Mouse (Mus musculus) heart, embryonic 12.5 days (tissue): Measurements from ENCODE around the gene Slc39a11. TPM values are rescaled to one million over a fixed set of nuclear protein-coding genes. Genes with fewer than 3 reads are reported as not detected.

Source experiments
- ATAC-seq: fragments of 200-750 bp; cut with Nextera tagmentation; 2 replicates; pipeline ENCODE4 v1.8.0; 2017; ENCODE audit warnings: moderate TSS enrichment, moderate library complexity; ENCODE audit not compliant: insufficient number of reproducible peaks, low FRiP score
- H3K27ac ChIP-seq: fragments of 300-500 bp; sonication (generic); 2 replicates; pipeline ENCODE4 v1.5.1; 2016; ENCODE audit warnings: mild to moderate bottlenecking, moderate library complexity; ENCODE audit not compliant: poor library complexity, severe bottlenecking
- H3K27me3 ChIP-seq: fragments of 300-500 bp; sonication (generic); replicated peaks from 2 replicates; pipeline ENCODE4 v1.6.1; 2016; ENCODE audit warnings: mild to moderate bottlenecking, moderate library complexity
- H3K36me3 ChIP-seq: fragments of 300-500 bp; sonication (generic); 2 replicates; pipeline ENCODE4 v1.6.1; 2016; ENCODE audit warnings: mild to moderate bottlenecking, moderate library complexity
- H3K4me1 ChIP-seq: fragments of 300-500 bp; sonication (generic); replicated peaks from 2 replicates; pipeline ENCODE4 v1.6.1; 2016; ENCODE audit warnings: mild to moderate bottlenecking
- H3K4me2 ChIP-seq: fragments of 300-500 bp; sonication (generic); 2 replicates; pipeline ENCODE4 v1.6.1; 2016; ENCODE audit warnings: mild to moderate bottlenecking, moderate library complexity
- H3K4me3 ChIP-seq: fragments of 300-500 bp; sonication (generic); 2 replicates; pipeline ENCODE4 v1.5.1; 2016; ENCODE audit warnings: mild to moderate bottlenecking
- H3K9ac ChIP-seq: fragments of 300-500 bp; sonication (generic); 2 replicates; pipeline ENCODE4 v1.6.1; 2016; ENCODE audit warnings: mild to moderate bottlenecking, moderate library complexity
- H3K9me3 ChIP-seq: fragments of 300-500 bp; sonication (generic); replicated peaks from 2 replicates; pipeline ENCODE4 v1.6.1; 2016; ENCODE audit warnings: mild to moderate bottlenecking, moderate library complexity
- WGBS: fragments of 180-500 bp; shearing (Covaris S2); methylation state at CpG from one replicate; pipeline ENCODE4 v1.1.7; 2016; 5-methylcytosine and 5-hydroxymethylcytosine counted together
- polyA plus RNA-seq: library from polyadenylated mRNA; unstranded; fragments of >200 nt; fragmentation: Nextera tagmentation; extraction: Ambion mirVana; gene quantifications from 2 replicates; pipeline ENCODE4 v1.2.1, GENCODE M21; 2016

Gene Slc39a11
- polyA plus RNA-seq, 1 experiment from 2014 or later: 19.0 TPM

DNA sequence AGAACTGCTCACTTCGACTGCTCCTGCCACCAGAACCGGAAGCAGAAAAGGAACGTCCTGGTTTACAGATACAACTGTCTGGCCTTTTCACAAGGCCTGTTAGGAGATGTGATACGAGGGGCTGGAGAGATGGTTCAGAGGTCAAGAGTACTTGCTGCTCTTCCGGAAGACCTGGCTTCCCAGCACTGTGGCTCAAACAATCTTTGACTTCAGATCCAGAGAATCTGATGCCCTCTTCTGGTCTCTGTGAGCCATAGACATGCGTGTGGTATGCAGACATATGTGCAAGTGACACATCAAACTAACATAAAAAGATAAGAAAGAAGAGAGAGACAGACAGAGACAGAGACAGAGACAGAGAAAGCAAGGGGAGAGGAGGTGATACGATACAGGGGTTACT is 17.6 kb downstream of the Slc39a11 start:
- no peak overlapping the region for H3K9ac ChIP-seq
- no peak overlapping the region for H3K27ac ChIP-seq
- 72% methylated on average over 7 of the region's 7 CpGs for WGBS
- H3K4me2 ChIP-seq: no peak overlapping the region
- no peaks in the 10 kb centered on the region for H3K9me3 ChIP-seq
- H3K36me3 ChIP-seq: no peaks in the 10 kb centered on the region
- H3K4me3 ChIP-seq: no peak overlapping the region
- no peaks in the 10 kb centered on the region for H3K4me1 ChIP-seq
- ATAC-seq: no peak
- H3K27me3 ChIP-seq: peaks cover 7% of the 10 kb centered on the region; the same call in 1 of the 2 replicates

DNA sequence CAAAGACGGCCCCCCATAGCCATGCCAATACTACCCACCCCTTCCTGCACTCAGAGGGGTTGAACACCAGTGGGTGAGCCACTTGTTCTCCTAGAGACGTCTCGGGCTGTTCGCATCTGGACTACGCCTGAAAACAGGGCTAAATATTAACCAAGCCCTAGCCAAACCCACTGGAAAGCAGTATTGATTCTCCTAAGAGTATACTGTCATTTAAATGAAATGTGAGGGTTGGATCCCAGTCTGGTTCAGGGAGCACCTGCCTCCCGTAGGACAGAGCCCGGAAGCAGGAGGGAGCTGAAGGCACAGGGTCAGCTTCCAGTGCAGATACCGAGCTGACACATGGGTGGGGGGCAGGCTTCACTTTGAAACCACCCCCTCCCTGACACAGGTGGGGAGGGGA is 18.0 kb downstream of the Slc39a11 start:
- Histone ChIP-seq H3K4me3 (no peak overlapping the region), H3K9me3 (no peaks in the 10 kb centered on the region), H3K4me1 (no peaks in the 10 kb centered on the region), H3K27ac (no peak overlapping the region), H3K9ac (no peak overlapping the region), H3K27me3 (peaks cover 7% of the 10 kb centered on the region; the same call in 1 of the 2 replicates), H3K36me3 (no peaks in the 10 kb centered on the region), H3K4me2 (no peak overlapping the region)
- no peak for ATAC-seq
- 79% methylated on average over 8 of the region's 8 CpGs for WGBS

DNA sequence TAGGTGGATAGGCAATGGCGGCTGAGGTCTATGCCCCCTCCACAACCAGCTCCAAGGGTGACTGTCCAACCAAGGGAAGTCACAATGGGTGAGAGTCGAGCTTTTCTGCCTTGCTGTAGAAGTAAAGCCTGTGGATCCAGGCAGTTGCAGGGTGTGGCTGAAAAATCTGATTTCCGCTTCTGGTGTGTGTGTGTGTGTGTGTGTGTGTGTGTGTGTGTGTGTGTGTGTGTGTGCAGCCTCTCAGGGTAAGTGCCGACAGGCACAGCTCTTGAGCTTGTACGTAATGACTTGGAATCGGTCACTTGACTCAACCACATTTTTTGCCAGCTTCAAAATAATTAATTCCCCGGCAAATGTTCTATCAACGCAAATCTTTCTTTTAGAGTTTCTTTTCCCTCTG is 18.6 kb downstream of the Slc39a11 start:
- no peaks in the 10 kb centered on the region for H3K4me1 ChIP-seq
- no peaks in the 10 kb centered on the region for H3K9me3 ChIP-seq
- no peaks in the 10 kb centered on the region for H3K36me3 ChIP-seq
- H3K27ac ChIP-seq: no peak overlapping the region
- H3K9ac ChIP-seq: no peak overlapping the region
- H3K4me3 ChIP-seq: no peak overlapping the region
- H3K27me3 ChIP-seq: peaks cover 7% of the 10 kb centered on the region; the same call in 1 of the 2 replicates
- 75% methylated on average over 8 of the region's 8 CpGs for WGBS
- ATAC-seq: no peak
- no peak overlapping the region for H3K4me2 ChIP-seq

DNA sequence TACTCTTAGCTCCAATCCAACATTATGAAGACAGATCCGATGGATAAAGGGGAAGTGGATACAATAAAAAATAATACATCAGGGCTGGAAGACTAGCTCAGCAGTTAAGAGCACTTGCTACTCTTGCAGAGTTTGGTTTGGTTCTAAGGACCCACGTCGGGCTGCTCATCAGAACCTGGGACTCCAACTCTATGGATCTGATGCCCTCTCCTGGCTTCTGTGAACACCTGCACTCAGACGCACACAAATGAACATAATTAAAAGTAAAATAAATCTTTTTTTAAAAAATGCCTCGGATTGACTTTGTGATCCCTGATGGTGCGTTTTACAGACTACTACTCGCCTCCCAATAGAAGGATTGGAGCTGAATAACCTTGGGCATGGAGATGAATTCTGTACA is 19.2 kb downstream of the Slc39a11 start:
- Histone ChIP-seq H3K27ac (no peak overlapping the region), H3K4me2 (no peak overlapping the region), H3K27me3 (peaks cover 7% of the 10 kb centered on the region; the same call in 1 of the 2 replicates), H3K4me1 (no peaks in the 10 kb centered on the region), H3K4me3 (no peak overlapping the region), H3K9me3 (no peaks in the 10 kb centered on the region), H3K36me3 (no peaks in the 10 kb centered on the region), H3K9ac (no peak overlapping the region)
- WGBS: 55% methylated on average over 7 of the region's 7 CpGs
- ATAC-seq: no peak

DNA sequence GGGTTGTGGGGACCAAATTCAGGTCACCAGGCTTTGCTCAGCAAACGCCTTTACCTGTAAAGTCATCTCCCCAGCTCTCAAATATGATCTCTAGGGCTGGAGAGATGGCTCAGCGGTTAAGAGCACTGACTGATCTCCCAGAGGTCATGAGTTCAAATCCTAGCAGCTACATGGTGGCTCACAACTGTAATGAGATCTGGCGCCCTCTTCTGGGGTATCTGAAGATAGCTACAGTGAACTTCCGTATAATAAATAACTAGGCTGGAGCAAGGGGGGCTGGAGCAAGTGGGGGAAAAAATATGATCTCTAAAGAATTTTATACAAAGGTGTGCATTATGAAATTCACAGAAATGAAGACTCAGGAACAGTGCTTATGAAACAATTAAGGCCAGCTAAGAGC is 22.1 kb downstream of the Slc39a11 start:
- no peak for ATAC-seq
- no peak overlapping the region for H3K9ac ChIP-seq
- H3K4me2 ChIP-seq: no peak overlapping the region
- no peaks in the 10 kb centered on the region for H3K36me3 ChIP-seq
- H3K27me3 ChIP-seq: peaks cover 11% of the 10 kb centered on the region; the same call in 1 of the 2 replicates
- no peak overlapping the region for H3K27ac ChIP-seq
- no peaks in the 10 kb centered on the region for H3K9me3 ChIP-seq
- H3K4me1 ChIP-seq: no peaks in the 10 kb centered on the region
- 51% methylated on average over 4 of the region's 4 CpGs for WGBS
- no peak overlapping the region for H3K4me3 ChIP-seq

DNA sequence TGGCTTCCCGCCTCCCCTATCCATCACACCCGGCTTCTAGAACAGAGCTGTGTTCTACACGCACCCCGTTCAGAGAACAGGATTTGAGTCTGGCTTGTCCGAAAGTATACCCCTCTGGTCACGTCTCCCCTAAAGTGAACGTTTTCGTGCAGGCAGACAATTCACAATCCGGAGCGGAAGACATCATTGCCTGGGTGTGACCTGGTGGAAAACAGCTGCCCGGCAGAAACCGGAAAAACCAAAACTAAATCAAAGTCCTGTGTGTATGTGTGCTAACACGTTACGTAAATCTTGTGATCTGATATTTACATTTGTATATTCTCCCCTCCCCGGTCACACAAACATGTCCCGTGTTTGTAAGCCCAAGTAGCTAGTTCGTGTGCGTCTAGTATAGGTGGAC is 24.4 kb downstream of the Slc39a11 start:
- 87% methylated on average over 18 of the region's 18 CpGs for WGBS

DNA sequence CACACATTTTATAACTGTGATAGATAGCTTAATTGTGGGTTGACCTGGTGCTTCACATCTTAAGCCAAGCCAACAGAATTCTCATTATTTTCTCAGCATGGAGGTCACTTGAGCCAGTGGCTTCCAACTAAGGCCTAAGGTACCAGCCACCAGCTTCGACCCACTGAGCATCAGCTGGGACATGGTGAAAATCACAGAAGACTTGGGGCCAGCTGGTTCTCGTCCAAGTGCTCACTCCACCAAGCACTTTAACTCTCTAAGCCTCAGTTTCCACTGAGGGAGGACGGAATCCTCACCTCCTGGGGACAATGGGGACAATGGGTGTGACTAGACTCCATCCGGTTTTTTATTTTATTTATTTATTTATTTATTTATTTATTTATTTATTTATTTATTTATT is 27.9 kb downstream of the Slc39a11 start:
- Histone ChIP-seq H3K36me3 (no peaks in the 10 kb centered on the region), H3K4me3 (no peak overlapping the region), H3K9me3 (no peaks in the 10 kb centered on the region), H3K27ac (no peak overlapping the region), H3K4me2 (no peak overlapping the region), H3K27me3 (peaks cover 47% of the 10 kb centered on the region), H3K4me1 (peaks cover 26% of the 10 kb centered on the region), H3K9ac (no peak overlapping the region)
- WGBS: 84% methylated on average over 4 of the region's 4 CpGs
- ATAC-seq: no peak

More for the DNA sequence above, 24.4 kb downstream of the Slc39a11 start:
- Histone ChIP-seq H3K27ac (no peak overlapping the region), H3K4me3 (no peak overlapping the region), H3K27me3 (peaks cover 29% of the 10 kb centered on the region), H3K4me2 (no peak overlapping the region), H3K9me3 (no peaks in the 10 kb centered on the region), H3K9ac (no peak overlapping the region), H3K36me3 (no peaks in the 10 kb centered on the region), H3K4me1 (peaks cover under 1% of the 10 kb centered on the region; the same call in 1 of the 2 replicates)
- no peak for ATAC-seq

DNA sequence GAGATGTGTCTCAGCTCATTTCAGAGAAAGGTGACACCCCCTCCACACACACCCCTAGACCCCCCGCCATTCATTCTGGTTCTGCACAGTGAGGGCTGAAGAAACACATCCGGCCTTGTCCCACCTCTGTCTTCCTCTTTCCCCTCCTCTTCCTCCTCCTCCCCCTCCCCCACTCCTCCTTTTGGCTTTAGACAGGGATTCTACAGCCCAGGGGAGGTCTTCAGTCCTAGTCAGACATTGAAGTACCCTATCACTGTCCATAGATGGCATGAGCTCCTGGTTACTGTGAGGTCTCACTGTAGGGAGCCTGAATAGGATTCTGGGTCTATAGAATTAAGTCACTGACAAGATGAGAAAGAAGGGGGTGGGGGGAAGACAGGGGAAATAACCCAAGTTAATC is 28.9 kb downstream of the Slc39a11 start:
- Histone ChIP-seq H3K36me3 (no peaks in the 10 kb centered on the region), H3K4me3 (no peak overlapping the region), H3K9me3 (no peaks in the 10 kb centered on the region), H3K9ac (no peak overlapping the region), H3K4me2 (no peak overlapping the region), H3K27me3 (peaks cover 47% of the 10 kb centered on the region), H3K4me1 (peaks cover 26% of the 10 kb centered on the region), H3K27ac (no peak overlapping the region)
- ATAC-seq: no peak
- WGBS: 66% methylated on average over 2 of the region's 2 CpGs

DNA sequence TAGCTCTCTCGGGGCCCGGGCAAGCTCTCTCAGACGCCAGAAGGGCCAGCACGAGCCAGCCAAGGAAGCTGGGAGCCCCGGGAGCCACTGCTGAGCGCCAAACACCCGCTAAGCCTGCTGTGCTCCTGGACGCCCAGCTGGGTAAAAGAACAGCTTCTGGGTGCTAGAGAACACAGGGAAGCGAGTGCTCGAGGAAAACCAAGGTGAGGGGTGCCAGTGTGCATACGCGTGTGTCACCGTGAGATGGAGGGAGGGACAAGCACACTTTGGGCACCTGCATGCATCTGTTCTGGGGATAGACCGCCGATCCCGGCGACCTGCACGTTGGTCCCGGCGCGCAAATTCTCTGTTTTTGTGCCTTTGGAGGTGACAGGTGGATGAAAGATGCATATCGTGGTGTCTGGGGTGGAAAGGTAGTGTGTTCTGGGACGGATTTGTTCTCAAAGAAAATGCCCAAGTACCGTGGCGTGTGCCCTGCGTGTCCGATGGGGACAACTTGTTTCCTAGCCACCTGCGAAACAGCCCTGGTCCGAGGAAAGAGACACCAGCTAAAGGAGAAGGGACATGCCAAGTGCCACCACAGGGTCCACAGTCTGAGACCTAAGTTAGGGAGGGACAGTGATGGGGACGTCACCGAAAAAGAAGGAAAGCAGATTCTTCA is 30.3 kb downstream of the Slc39a11 start:
- Histone ChIP-seq H3K27ac (no peak overlapping the region), H3K9ac (peak overlapping the region; percentile 73), H3K4me3 (peak overlapping the region; percentile 53), H3K4me2 (peak overlapping the region; percentile 98), H3K36me3 (no peaks in the 10 kb centered on the region), H3K9me3 (no peaks in the 10 kb centered on the region), H3K27me3 (peaks cover 52% of the 10 kb centered on the region), H3K4me1 (peaks cover 26% of the 10 kb centered on the region)
- 3% methylated on average over 31 of the region's 31 CpGs for WGBS
- no peak for ATAC-seq

DNA sequence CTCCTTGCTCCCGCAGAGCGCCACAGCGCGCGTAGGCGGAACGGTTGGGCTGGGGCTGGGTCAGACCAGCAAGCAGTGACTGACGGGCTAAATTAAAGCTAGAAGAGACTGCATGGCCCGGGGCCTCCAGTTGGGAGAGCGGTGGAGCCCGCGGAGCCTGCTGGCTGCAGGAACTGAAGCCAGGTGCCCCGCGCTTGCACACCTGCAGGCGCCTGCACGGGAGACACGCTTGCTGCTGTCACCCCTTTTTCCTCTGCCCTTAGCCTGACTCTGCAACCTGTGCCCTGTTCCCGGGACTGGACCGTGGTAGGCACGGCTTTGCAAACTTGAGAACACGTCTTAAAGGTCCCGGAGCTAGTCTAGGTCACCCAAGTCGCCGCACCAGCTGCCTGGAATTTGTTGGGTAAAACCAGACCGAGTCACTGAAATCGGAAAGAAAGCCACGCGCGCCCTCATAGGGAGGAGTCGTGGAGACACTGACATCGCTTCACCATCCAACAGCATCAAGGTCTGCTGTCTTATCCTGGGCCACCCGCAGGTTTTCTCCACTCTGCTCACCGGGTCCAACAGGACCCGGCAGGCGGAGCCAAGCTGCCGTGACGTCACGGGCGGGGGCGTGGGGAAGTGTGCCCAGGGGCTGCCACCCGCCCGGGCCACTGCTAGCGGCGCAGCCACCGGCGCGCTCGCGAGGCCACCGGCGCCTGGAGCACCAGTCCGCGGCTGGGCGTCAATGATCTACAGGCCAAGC is 31.0 kb downstream of the Slc39a11 start, which contains the start of gene Sstr2:
TSS of gene Sstr2 (plus strand) at position 671 of the 748 bp plus-strand sequence.
- Histone ChIP-seq H3K27ac (no peak within 1 kb of the TSS), H3K9me3 (no peaks in the 10 kb centered on the region), H3K4me2 (peak within 1 kb of the TSS; percentile 98), H3K27me3 (peaks cover 52% of the 10 kb centered on the region), H3K9ac (peak within 1 kb of the TSS; percentile 73), H3K4me1 (peaks cover 26% of the 10 kb centered on the region), H3K36me3 (no peaks in the 10 kb centered on the region), H3K4me3 (peak within 1 kb of the TSS; percentile 53)
- peak; percentile 56 for ATAC-seq
- WGBS: under 1% methylated on average over 54 of the region's 54 CpGs

DNA sequence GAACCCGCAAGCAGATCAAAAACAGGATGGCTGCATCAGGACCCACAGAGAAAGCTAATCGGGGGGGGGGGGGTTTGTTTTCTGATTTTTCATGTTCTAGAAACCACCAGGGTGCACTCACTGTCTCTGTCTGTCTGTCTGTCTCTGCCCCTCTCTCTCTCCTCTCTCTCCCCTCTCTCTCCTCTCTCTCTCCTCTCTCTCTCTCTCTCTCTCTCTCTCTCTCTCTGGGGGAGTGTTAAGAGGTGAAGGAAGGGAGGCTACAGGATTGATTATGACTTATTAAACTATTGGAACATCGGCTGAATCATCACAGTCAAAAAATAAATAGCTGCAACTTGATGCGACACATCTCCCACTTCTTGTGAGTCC is 31.6 kb downstream of the Slc39a11 start:
- Histone ChIP-seq H3K9me3 (no peaks in the 10 kb centered on the region), H3K4me3 (peak overlapping the region; percentile 53), H3K27me3 (peaks cover 56% of the 10 kb centered on the region), H3K4me1 (peaks cover 26% of the 10 kb centered on the region), H3K27ac (no peak overlapping the region), H3K36me3 (no peaks in the 10 kb centered on the region), H3K9ac (peak overlapping the region; percentile 73; the same call in 1 of the 2 replicates), H3K4me2 (peak overlapping the region; percentile 98)
- 27% methylated on average over 4 of the region's 4 CpGs for WGBS
- ATAC-seq: no peak
